Mouse (Mus musculus) fat pad, adult 2 months (tissue): ENCODE results near the gene Prm1.

Experiments
- DNase-seq: peaks from one replicate; pipeline ENCODE4 v3.0.0-alpha.2; 2011; ENCODE audit warnings: low read depth, low spot score; ENCODE audit errors: extremely low read depth

Prm1 gene

DNA sequence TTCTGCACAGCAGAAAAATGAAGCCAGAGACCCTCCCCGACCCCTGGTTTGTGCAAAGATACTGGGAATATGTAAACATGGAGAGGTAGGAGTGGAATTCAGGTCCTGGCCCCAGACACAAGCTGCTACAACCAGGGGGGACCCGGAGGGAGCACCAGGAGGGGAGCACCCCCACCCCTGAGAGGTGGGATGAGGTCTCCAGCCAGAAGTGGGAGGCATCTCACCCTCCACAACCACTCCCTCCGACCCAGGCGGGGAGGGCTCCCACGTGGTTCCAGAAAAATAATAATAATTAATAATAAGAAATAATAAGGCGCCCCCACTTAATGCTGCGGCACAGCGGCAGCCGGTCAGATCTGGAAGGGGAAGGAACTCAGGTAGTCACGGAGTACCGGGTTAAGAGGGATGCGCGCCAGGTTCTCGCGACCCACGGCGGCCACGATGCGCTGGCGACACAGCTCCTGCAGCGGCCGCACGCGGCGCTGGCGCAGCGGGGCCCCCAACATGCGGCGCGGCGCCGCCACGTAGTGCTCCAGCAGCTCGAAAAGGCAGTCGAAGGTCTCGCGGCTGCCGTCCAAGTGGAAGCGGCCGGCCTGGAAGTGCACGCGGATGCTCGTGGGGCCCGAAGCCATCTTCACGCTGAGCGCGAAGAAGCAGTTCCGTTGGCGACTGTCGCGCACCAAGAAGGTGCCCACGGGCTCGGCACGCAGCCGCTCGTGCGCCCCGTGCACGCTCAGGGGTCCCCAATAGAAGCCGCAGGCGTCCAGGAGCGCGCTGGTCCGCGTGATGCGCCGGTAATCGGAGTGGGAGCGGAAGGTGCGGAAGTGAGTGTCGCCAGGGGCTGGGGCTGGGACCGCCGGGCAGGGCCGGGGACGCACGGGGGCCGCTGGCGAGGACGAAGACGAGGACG is 21.5 kb downstream of the Prm1 start:
- DNase-seq, result no peak

DNA sequence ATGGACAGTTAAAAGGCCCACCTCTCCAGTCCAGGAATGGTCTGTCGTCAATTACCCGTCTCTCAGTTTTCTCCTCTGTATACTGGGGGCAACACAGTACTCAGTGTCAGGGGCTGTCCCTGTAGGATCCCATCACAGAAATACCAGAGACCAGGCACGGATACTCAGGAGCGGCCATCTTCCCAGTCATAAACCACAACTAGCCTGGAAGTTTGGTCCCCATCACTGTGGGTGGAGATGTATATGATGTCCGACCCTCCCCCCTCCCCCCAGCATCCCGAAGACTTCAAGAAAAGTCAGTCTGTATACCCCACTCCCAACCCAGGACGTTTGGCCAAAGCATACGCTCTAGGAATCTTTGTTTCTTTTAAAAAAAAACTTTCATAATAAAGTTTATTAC is 22.2 kb downstream of the Prm1 start:
- no peak for DNase-seq

DNA sequence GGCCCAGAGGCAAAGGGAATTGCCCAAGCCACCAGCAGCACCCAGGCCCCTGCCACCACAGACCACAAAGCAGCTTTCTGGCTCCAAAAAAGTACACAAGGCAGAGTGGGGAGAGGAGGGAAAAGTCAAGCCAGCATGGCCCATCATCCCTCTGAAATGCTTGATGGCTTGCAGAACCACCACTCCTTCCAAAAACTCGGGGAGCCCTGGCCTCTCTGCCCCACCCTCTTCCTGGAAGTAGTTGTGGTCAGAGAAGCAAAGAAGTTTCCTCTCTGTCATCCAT is 22.5 kb downstream of the Prm1 start:
- DNase-seq, result no peak

DNA sequence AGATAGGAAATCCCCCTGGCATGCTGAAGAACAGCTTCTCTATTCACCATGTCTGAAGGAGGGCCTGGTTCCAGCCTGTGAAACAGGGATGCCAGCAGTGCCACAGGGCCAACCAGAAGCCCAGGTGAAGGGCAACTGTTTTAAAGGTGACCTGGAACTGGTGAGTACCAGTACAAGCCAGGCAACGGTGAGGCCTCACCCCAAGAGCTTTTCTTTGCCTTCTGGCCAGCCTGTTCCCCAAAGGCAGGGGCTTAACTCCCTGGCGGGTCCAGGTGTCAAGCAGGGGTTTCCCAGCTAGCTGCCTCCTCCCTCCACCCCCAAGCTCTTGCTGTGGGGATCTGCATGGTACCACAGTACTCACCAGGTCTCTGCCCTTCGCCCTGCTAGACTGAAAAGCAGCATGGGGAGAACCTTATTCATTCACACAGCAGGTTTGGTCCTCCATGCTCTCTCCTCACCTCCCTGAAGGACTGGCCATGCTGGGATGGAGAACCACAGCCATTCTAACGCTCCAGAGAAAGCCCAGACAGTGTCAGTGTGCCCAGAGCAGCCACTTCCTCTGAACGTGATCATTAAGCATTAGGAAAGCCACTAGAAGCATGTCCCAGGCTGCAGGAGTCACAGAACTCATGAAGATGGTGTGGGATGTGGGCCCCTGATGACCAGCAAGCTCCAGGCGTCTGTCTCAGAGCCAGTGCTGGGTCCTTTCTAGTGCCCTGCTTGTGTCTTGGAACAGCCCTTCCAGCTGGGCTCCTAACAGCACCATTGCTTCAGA is 23.1 kb downstream of the Prm1 start:
- no peak for DNase-seq

DNA sequence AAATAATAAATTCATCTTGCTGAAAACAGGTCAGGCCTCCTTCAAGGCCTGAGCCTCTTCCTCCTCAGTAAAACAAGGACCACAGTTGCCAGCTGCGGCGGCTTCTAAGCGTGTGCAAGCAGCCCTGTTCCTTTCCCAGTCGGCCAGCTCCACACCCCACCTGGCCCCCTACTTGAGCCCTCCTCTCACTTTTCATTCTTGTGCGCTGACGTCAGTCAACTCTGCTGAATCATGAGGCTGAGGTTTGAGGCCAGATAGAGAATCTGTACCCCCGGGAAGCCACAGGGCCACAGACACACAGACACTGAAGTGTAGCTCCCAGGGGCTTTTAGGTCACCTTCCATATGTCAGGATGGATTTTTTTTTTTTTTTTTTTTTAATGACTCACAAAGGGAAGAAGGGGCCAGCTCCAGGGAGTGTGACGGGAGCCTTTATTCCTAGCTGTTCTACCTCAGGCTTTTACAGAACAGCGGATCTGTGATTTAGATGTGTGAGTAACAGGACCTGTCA is 23.7 kb downstream of the Prm1 start:
- DNase-seq, result no peak

DNA sequence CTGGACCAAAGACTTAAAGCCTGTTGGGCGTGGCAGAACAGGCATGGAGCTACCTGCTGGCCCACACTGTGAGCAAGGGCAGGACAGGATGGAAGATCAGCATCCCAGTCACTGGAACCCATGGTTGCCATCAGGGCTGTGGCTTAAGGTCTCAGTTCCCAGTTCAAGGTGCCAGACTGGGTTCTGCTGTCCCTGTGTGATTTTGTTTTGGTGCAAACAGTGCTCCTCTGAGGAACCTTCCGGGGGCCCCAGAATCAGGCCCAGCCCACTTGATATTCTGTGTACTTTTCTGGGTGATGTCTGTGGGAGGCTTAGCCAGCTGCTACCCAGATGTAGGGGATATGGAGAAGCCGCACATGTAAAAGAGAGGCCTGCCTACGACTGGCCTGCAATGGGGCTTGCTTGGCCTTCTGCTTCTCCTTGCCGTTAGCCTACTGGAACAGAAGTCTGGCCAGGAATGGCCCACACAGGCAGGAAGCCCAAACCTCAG is 25.0 kb downstream of the Prm1 start:
- DNase-seq, result no peak

DNA sequence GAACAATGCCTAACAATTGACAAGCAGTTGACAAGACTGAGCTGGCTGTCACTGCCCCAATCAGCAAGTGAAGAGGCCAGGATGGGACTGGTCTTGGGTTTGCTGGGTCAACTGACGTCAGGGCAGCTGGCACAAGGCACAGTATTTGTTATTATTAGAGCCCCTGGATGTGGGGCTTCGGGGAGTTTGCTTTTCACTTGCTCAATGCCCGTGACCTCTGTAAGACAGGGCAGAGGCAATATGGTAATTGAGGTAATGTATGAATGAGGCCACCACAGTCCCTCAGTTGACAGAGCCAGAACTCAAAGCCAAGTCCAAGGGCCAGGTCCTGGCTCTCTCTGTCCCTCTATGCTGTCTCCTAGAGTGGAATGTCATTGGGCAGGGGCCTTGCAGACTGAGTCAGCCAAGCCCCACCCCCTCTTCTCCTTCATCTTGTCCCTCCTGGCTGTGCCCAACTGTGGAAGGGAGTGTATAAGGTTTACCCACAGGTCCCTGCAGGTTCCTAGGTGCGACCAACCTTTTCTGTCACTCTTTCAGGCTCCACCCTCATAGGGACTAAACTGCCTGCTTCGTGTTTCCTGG is 28.0 kb downstream of the Prm1 start:
- DNase-seq, result no peak

DNA sequence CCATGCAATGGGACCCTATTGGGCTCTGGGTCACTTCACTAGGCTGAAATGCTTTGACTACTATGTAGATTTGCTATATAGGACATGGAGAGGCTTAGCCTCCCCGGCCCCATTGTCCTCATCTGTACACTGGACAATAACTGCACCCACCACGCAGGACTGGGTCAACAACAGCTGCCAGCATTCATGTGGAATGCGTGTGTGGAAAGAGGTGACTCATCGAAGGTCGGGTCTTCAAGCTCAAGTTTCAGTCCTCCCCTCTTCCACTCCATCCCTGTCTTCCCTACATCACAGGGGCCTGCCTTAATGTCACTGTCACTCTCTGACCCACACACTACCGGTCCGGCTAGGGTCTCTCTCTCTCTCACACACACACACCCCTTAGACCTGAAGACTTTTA is 29.3 kb downstream of the Prm1 start:
- no peak for DNase-seq

DNA sequence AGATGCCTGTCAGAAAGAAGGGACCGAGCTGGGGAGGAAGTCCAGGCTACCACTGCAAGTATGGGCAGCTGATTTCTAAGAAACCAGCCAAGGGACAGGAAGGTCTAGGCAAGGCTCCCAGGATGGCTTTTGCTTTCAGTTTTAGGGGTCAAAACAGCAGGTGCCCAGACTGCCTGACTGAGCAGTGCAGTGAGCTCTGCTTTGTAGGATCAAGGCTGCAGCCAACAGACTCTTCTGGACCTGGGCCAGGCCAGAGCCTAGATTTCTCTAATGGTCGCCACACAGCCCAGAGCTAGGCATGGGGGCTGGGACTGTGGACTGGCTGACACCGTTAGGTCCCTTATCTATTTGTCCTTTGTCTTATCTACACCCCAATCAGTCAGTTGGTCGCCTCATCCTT is 30.9 kb downstream of the Prm1 start:
- DNase-seq, result no peak

DNA sequence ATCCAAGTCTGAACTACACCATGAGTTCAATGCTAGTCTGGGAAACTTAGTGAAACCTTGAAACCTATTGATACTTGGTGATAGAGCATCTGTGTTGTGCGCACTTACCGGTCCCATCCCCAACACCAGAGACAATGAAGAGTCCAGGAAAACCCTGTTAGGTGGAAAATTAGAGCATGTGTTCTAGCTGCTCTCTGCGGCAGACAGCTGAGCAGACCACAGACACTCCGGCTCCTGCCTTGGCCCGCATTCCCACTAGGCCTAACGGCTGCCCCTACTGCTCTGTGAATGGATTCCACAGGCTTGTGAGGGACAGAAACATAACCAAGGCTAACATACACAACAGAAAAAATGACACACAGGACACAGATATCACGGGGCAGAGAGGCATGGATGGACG is 32.1 kb downstream of the Prm1 start:
- no peak for DNase-seq

DNA sequence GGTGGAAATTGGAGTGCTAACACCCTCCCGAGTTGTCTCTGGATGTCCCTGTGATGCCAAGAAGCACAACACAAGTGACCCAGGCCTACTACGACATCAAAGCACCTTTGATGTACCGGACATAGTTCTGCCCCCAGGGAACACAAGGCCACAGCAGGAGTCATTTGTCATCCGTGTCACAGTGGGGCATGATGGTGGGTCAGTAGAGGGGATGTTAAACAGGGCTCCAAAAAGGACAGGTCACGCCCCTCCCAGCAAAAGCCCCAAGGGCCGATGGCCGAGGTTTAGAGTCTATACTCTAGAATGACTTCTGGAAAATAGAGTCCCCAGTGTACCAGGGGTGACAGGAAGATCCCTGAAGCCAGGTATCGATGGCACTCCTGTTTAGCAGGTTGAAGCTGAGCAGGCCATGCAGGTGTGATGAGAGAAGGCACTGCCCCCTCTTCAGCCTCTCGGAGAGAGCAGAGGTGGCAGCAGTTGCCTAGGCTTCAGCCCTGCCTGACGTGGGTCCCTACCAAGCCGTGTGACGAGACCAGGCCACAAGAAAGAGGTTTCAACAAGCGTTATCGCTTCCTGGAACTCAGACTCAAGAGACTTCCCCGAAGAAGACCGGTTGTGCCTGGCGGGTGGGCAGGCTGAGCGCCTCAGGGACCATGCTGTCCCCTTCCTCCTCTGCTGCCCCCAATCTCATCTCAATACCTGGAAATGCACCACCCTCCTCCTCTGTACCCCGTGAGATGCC is 33.7 kb downstream of the Prm1 start:
- no peak for DNase-seq

DNA sequence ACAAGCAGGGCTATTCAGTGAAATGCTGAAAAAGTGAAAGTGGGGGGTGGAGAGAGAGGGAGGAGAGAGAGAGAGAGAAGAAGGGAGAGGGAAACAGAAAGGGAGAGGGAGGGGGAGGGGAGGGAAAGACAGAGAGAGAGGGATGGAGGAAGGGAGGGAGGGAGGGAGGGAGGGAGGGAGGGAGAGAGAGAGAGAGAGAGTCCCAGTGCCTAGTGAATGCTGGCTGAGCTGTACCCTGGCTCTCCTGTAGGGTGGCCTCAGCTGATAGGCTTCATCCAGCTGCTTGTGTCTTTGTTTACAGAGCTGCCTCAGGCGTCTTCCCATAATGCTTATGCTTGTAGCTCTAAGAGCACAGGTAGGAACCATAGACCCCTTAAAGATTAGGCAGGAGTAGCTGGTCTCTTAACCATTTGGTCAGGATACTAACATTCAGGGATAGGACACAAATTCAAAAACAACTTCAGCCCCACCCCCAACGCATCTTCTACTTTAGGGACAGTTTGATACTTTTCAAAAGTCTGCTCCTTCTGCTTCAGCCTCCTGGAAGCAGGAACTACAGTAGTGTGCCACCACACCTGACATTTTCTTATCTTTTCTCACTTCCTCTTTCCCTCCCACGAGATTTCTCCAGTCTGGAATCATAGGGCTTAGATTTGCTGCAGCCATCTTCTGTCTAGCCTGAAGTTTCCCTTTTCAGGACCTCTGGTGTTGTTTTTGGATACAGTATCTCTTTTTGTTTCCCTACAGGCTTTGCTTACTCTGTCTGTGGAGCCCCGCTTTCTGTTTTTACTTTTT is 34.9 kb downstream of the Prm1 start:
- no peak for DNase-seq

DNA sequence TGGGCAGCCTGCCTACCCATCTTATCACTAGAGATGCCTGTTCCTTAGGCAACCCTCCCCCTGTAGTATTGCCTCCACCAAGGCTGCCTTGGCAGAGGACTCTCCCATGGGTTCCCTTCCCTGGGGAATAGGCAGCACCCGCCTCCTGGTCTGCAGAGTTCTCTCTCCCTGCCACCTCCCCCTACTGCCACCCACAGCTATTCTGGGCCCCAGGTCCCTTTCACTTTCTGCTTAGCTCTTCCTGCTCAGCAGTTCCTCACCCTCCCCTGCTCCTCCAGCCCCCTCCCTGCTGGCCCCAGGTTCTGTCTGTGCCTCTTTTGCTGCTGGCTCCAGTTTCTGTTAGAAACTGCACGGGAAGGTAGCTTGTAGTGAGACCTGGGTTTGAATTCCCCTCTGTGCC is 36.0 kb downstream of the Prm1 start:
- DNase-seq, result no peak

DNA sequence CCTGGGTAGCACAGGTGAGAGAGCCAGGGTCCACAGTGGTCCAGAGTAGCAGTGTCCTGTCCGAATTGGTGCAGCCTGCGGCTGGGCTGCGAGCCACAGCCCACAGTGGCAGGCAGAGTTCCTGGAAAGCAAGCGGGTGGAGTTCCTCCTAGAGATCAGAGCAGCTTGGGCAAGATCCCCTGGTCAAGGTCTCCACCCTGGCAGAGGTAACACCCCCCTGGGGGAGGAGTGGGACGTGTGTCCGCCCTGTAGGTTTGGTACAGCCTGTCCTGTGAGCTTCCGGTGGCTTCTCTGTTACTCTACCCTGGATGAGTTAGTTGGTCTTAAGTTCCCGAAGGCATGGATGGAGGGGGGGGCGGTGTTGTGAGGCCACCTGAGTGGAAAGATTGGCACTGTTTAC is 36.8 kb downstream of the Prm1 start:
- DNase-seq, result no peak

DNA sequence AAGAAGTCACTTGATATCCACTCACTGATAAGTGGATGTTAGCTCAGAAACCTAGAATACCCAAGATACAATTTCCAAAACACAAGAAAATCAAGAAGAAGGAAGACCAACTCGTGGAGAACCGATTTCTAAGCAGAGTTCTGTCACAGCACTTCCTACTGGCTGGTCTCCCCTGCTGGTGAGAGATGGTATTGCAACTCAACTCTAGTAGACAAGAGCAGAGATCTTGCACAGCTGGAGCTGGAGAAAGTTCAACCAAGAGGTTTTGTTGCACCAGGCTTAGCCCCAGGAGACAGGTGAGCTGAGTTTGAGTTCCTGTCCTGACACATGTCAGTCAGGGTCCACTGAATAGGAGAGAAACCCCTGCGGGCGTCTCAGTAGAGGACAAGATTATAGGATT is 38.5 kb downstream of the Prm1 start:
- no peak for DNase-seq

DNA sequence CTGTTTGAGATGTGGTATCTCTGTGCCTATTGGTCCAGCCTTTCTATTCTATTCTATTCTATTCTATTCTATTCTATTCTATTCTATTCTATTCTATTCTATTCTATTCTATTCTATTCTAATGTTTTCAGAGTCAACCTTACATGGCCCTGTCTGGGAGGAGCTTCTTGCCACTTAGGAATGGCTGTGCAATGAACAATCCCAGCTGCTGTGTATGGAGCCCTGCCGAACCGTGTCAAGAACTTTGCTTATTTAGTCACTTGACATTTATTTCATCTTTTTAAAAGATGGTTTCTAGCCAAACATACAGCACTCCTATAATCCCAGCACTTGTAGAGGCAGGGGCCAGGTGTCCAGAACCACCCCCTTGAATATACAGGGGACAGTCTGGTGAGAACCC is 41.3 kb downstream of the Prm1 start:
- DNase-seq, result no peak

DNA sequence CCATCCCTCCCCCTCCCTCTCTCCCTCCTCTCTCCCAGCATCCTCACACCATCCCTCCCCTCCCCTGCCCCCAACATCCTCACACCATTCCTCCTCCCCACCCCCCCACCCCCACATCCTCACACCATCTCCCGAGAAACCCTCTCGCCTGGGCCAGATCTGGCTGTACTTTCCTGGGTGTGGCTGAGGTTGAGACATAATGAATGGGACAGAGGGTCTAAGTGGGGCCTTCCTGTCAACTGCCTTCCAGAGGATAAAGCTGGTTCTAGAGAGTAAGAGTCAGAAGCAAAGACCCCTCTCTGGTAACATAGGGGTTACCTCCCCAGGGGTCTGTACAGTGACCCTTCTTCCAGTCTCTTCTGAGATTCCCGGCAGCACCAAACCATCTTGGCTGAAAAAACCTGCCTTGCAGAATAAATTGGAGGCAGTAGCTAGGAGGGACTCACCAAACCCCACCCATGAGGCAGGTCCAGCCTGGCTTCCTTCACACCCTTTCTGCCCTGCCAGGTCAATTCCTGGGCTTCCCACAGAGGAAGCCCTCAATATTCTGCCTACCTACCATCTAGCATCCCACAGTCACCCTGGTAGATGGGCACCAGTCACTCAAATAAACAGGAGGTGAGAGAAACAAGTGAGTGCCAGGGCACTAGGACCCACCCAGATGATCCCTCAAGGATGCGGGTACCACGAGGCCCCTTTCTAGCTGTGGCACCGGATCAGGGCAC is 41.9 kb downstream of the Prm1 start:
- no peak for DNase-seq

DNA sequence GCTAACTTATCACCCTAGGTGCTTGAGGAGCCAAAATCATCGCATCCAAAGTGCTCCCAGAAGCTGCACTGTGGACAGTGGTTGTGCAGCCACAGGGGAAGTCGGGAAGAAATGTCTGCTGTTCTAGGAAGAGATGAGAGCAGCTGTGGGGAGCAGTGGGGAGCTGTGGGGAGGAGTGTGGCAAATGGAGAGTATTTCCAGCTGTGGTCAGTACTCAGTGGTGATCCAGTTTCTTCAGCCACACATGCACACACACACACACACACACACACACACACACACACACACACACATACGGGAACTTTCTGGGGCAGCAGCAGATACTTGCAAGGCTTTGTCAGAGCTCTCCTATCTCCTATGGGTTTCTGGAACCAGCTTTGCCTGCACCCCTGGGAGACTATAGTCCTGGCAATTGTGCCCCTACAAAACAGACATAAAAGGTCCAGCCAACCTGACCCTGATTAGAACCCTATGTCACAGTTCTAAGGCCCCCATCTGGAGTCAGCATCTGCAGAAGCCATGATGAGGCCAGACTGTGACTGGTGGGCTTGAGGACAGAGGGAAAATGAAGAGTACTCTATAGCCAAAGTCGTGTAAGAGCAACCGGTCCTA is 43.0 kb downstream of the Prm1 start:
- DNase-seq, result no peak

DNA sequence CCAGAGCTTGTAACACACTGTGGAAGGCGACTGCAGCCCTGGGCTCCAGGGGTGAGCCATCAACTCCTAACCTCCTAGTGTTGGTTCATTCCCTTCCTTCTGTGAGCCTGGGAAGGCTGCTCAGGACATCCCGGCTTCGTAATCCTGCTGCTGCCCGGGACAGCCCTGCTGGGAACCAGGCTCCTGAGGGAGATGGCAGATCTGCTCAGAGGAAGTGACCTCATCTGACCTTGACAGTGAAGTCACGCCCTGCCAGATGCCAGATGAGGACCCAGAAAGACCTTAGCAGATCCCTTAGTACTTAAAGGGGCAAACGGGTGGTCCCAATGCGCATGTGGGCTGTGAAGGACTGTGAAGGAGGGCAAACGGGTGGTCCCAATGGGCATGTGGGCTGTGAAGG is 44.5 kb downstream of the Prm1 start:
- DNase-seq, result no peak
